Mouse (Mus musculus) MEL-GATA-1-ER (cell line): ENCODE results near the gene Gm20924.
"Not testable (repeated sequence)": the region's sequence is repeated elsewhere in the genome, so short reads cannot be mapped to it uniquely, and the experiment has no call there.

ENCODE experiments used
- DNase-seq: peaks from one replicate; pipeline ENCODE4 v3.0.0-alpha.2; 2012; ENCODE audit warnings: low read depth; ENCODE audit errors: extremely low read depth

Gm20924 gene

GRCm38 (mm10) chrY:65207427-65207826 is at the start of gene Gm20924:
Gene Gm20924, minus strand, starts transcription at chrY:65207527.
- not testable (repeated sequence) for DNase-seq
